Mouse (Mus musculus) CD8-positive naive resting alpha-beta T cell, adult 2 months (primary cell): Measurements from ENCODE around the gene Celf5.

Experiments
- DNase-seq, 2 experiments: peaks; one replicate each; pipeline ENCODE4 v3.0.0; 2022; ENCODE audit warnings: low read depth in 2 of 2, low spot score in 2 of 2

The Celf5 gene

GRCm38 (mm10) chr10:81482533-81482889 lies at the start of gene Celf5:
Celf5 (minus strand) TSS chr10:81482709.
- DNase-seq = peak in 1 of 2 experiments; percentile 56

- peak; percentile 88 to 90 for DNase-seq
Measured at GRCm38 (mm10) chr10:81526779-81527178, 44.3 kb upstream of the Celf5 start.

GRCm38 (mm10) chr10:81525017-81525694 lies 42.6 kb upstream of the Celf5 start:
- no peak for DNase-seq

- no peak for DNase-seq
Measured at GRCm38 (mm10) chr10:81524051-81524605, 41.6 kb upstream of the Celf5 start, which contains the start of gene Gna15. Gna15 (minus strand) TSS chr10:81524225.

GRCm38 (mm10) chr10:81523570-81523969 lies 41.1 kb upstream of the Celf5 start:
- DNase-seq = no peak

GRCm38 (mm10) chr10:81523142-81523541 lies 40.6 kb upstream of the Celf5 start:
- DNase-seq = no peak

DNA sequence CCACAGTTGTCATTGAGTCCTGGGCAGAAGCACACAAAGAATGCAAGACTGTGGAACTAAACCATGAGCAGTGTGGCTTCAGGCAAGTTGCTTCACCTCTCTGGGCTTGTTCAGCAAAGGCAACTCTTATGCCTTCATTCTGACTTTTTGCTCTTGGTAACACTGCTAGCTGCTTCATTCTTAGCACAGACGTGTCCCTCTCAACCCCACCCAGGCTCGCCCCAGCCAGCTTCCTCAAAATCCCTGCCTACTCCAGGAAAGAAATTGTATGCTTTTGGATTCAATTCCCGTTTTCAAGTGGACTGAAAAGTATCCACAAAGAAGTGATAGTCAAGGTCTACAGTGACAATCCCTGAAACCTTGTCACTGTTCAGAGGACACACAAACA lies 37.5 kb upstream of the Celf5 start:
- no peak for DNase-seq

GRCm38 (mm10) chr10:81519227-81519977 lies 36.9 kb upstream of the Celf5 start:
- DNase-seq = no peak

- DNase-seq = peak; percentile 71 to 85
Measured at GRCm38 (mm10) chr10:81518546-81518945, 36.0 kb upstream of the Celf5 start.

DNA sequence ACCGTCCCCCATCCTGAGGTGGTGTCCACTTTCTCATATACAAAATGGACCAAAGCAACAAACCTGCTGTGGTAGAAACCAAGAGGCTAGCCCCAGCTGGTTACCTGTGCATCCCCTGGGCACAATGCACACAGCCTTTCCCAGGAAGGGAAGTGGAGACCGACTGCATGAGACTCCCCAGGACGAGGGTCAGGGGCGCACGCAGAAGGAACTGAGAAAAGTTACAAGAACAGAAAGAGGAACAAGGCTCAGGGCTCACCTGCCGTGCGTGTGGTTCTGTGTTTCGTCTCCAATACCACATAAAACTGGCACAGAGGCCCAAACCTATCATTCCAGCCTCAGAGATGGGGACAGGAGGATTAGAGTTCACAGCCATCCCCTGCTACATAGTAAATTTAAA lies 34.7 kb upstream of the Celf5 start:
- DNase-seq = no peak

DNA sequence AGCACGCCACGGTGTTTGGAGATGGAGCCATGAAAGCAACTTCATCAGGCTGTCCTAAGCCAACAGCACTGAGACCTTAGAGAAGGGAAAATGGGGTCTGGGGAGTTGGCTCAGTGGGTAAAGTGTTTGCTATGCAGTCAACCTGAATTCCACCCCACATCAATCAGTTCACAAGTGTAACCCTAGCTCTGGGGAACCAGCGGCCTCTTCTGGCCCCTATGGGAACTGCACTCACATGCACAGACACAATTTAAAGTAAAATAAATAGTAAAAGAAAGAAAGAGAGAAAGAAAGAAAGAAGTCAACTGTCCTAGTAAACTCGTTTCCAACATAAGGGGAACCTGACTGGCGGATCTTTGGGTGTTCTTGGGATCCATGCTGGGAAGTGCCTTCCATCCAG lies 31.3 kb upstream of the Celf5 start:
- no peak for DNase-seq

DNA sequence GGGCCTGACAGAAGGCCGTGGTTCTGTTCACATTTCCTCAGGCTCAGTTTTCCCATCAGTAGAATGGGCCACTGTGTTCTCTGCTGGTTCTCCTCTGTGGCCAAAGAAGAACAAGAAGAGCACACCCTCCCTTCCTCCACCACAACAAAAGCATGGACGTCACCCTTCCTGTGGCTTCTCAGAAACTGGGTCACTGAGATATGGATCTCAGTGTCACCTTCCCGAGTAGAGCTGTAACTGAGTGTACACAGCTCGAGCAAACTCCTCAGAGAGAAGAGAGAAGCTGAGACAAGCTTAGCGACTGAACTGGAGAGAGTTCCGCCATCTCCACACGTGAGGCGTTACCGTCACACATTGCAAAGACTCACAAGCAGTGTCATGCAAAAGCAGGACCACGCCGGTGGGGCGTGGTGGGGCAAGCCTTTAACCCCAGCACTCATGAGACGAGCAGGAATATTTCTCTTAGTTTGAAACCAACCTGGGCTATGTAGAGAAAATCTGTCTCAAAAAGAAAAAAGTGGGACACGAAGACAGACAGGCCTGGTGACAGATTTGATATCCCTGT lies 27.8 kb upstream of the Celf5 start:
- peak; percentile 35 to 58 for DNase-seq

GRCm38 (mm10) chr10:81507691-81508489 lies 25.4 kb upstream of the Celf5 start:
- DNase-seq = peak; percentile 70 to 72

GRCm38 (mm10) chr10:81507095-81507494 lies 24.6 kb upstream of the Celf5 start:
- DNase-seq = no peak

GRCm38 (mm10) chr10:81505016-81505664 lies 22.6 kb upstream of the Celf5 start:
- peak in 1 of 2 experiments; percentile 28 for DNase-seq

DNA sequence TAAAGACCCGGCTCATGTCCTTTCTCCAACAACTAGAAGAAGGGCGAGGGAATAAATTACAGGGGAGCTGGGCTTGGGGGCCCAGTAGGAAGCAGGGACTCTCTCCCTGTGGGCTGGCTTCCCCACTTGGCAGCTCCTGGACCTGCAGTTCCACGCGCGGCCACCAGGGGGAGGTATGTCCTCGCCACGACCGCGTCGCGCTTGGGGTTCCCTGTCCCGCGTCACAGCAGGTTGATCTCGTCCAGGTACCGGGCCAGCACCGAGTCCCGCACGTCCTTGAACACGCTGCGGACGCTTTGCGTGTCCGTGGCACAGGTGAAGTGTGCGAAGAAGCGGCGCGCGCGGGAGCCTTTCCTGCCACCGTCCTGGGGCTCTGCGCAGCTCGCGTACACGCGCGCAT lies 20.1 kb upstream of the Celf5 start:
- peak; percentile 95 to 96 for DNase-seq

GRCm38 (mm10) chr10:81501863-81502262 lies 19.4 kb upstream of the Celf5 start:
- no peak for DNase-seq

- DNase-seq = no peak
Measured at GRCm38 (mm10) chr10:81500032-81500431, 17.5 kb upstream of the Celf5 start, which contains the start of gene S1pr4. S1pr4 (minus strand) TSS chr10:81500132.

GRCm38 (mm10) chr10:81499250-81499901 lies 16.9 kb upstream of the Celf5 start:
- DNase-seq = peak; percentile 74 to 84
